Mouse (Mus musculus) MEL (cell line): ENCODE measurements around the gene Slc25a18.

Source experiments
- CHD1 ChIP-seq: IDR thresholded peaks from 2 replicates; pipeline ENCODE4 v1.6.1; 2012; ENCODE audit warnings: low read depth, mild to moderate bottlenecking, inconsistent platforms, low read length, improper control_type of control experiment
- CTCF ChIP-seq, 3 experiments: IDR thresholded peaks in 2 of 3; conservative IDR thresholded peaks in 1 of 3; 2 replicates each; pipeline ENCODE4 v1.5.1; 2011 to 2012; ENCODE audit warnings: low read length in 3 of 3, low read depth in 2 of 3, mild to moderate bottlenecking in 2 of 3, improper control_type of control experiment in 1 of 3, inconsistent platforms in 1 of 3, mixed read lengths in 1 of 3, moderate library complexity in 1 of 3; ENCODE audit not compliant: control insufficient read depth in 1 of 3, insufficient read depth in 1 of 3, poor library complexity in 1 of 3, severe bottlenecking in 1 of 3
- TCF12 ChIP-seq: IDR thresholded peaks from 2 replicates; pipeline ENCODE4 v1.6.1; 2014; ENCODE audit warnings: low read depth, mild to moderate bottlenecking, inconsistent platforms, low read length, improper control_type of control experiment, moderate library complexity
- ZC3H11A ChIP-seq: IDR thresholded peaks from 2 replicates; pipeline ENCODE4 v1.6.1; 2012; ENCODE audit warnings: low read depth, mild to moderate bottlenecking, inconsistent platforms, low read length, improper control_type of control experiment

- no peak for TF ChIP-seq CTCF (IDR thresholded peaks at IDR 0.05 in 2 of 3, conservative IDR thresholded peaks at IDR 0.05 in 1 of 3; ENCODE audit: control insufficient read depth in 1 of 3, insufficient read depth in 1 of 3, low read depth in 2 of 3, low read length in 3 of 3, poor library complexity in 1 of 3, severe bottlenecking in 1 of 3)
- TF ChIP-seq TCF12: no peak
- TF ChIP-seq CHD1: no peak
- no peak for TF ChIP-seq ZC3H11A
Observed at GRCm38 (mm10) chr6:120796111-120796510, 22.7 kb downstream of the Slc25a18 start.
